Mouse (Mus musculus) Muller cell, postnatal 12 days (primary cell): ENCODE data around the gene Ttll1.
"Not testable (repeated sequence)": the region's sequence is repeated elsewhere in the genome, so short reads cannot be mapped to it uniquely, and the experiment has no call there.

Source experiments
- DNase-seq: peaks from one replicate; pipeline ENCODE4 v3.0.0-alpha.2; 2015; ENCODE audit errors: inconsistent ontology term

Gene Ttll1

GRCm38 (mm10) chr15:83483482-83483881 is 27.2 kb downstream of the Ttll1 start:
- no peak for DNase-seq

- no peak for DNase-seq
Observed at GRCm38 (mm10) chr15:83482645-83483224, 28.0 kb downstream of the Ttll1 start.

- peak; percentile 77 for DNase-seq
Observed at GRCm38 (mm10) chr15:83481236-83481780, 29.4 kb downstream of the Ttll1 start.

- DNase-seq = no peak
Observed at GRCm38 (mm10) chr15:83479818-83480217, 30.9 kb downstream of the Ttll1 start.

- no peak for DNase-seq
Observed at GRCm38 (mm10) chr15:83478096-83478495, 32.6 kb downstream of the Ttll1 start.

- DNase-seq = no peak
Observed at GRCm38 (mm10) chr15:83476593-83477273, 34.0 kb downstream of the Ttll1 start.

- no peak for DNase-seq
Observed at GRCm38 (mm10) chr15:83474466-83474836, 36.2 kb downstream of the Ttll1 start.

- DNase-seq = peak; percentile 56
Observed at GRCm38 (mm10) chr15:83473832-83474465, 36.7 kb downstream of the Ttll1 start.

GRCm38 (mm10) chr15:83473251-83473650 is 37.4 kb downstream of the Ttll1 start:
- no peak for DNase-seq

- peak; percentile 91 for DNase-seq
Observed at GRCm38 (mm10) chr15:83471476-83471875, 39.2 kb downstream of the Ttll1 start.

GRCm38 (mm10) chr15:83470443-83470842 is 40.2 kb downstream of the Ttll1 start:
- no peak for DNase-seq

- DNase-seq = no peak
Observed at GRCm38 (mm10) chr15:83469279-83469821, 41.3 kb downstream of the Ttll1 start.

- DNase-seq = peak; percentile 61
Observed at GRCm38 (mm10) chr15:83467232-83467966, 43.3 kb downstream of the Ttll1 start.

GRCm38 (mm10) chr15:83466331-83466730 is 44.4 kb downstream of the Ttll1 start:
- no peak for DNase-seq

- DNase-seq = no peak
Observed at GRCm38 (mm10) chr15:83464905-83465650, 45.6 kb downstream of the Ttll1 start.

- peak; percentile 99 for DNase-seq
Observed at GRCm38 (mm10) chr15:83464083-83464904, 46.4 kb downstream of the Ttll1 start, which contains the start of gene Pacsin2. Gene Pacsin2, minus strand, starts transcription at chr15:83464606.

- DNase-seq = peak; percentile 40
Observed at GRCm38 (mm10) chr15:83463369-83464082, 47.2 kb downstream of the Ttll1 start.

GRCm38 (mm10) chr15:83462349-83462748 is 48.3 kb downstream of the Ttll1 start:
- DNase-seq = not testable (repeated sequence)

GRCm38 (mm10) chr15:83460891-83461290 is 49.8 kb downstream of the Ttll1 start:
- no peak for DNase-seq
